Mouse (Mus musculus) ovary, postnatal 36 days (tissue): Measurements from ENCODE around the gene Tmem104.

Experiments
- DNase-seq: peaks from one replicate; pipeline ENCODE4 v3.0.0; 2022; ENCODE audit warnings: low spot score, mixed read lengths

Tmem104 gene

DNA sequence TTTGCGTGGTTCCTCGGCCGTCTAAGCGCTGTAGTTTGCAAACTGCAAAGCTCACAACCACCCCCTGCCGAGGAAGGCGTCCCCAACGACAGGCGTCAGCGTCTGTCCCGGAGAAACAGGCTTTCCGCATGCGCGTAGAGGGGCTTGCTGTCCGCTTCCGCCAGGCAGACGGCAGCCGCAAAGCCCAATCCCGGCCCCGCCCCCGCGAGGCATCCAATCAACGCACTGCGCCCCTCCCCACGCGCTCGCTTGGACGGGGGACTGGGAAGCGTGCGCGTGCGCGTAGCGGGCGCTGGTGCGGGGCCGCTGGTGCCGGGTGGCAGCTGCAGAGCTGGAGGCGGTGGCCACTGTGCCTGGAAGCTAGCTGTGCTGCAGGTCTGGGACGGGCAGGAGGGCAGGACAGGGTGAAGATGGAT is at the start of gene Tmem104:
Tmem104 (plus strand) TSS at position 264 of the 416 bp plus-strand sequence.
- DNase-seq = peak; percentile 100

DNA sequence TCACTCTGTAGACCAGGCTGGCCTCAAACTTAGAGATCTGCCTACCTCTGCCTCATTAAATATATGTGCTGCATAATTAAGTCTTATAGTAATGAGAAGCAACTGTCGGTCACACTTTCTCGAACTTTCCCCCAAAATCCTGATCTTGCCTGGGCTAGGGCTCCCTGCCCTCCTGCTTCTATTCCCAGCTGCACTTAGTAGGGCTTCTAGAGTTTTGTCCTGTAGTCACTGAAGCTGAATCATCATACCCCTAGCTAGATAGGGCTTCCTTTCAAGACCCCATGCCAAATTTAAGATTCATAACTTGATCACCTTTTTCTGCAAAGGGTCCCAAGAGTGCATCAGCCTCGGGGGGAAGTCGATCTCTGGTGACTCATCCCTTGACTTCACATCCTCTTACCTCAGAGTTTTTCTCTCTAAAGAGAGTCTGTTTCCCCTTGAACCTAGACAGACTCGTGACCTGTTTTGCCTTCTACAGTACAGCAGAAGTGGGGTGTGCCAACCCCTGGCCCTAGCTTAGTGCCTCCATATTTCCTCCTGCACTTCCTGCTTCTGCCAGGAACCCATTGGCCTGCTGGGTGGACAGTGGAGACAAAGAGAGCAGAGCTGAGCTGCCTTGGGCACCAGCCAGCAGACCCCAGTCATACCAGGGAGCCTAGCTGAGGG is 48.6 kb upstream of the Tmem104 start:
- no peak for DNase-seq

DNA sequence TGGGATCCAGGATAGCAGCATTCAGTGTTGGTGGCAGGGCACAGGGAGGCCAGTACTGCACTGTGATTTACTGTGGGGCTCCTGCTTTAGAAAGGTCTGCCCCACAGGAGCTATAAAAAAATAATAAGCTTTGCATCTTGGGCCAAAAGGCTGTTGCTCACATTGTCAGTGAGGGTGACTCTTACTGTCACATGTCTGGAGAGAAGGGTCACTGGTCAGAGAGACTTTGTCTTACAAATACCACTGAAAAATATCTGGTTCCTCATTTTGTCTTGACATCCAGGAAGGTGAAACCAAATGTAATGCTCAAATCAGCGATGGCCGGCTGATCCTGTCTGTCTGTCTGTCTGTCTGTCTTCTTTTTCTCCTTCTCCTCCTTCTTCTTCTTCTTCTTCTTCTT is 45.3 kb upstream of the Tmem104 start:
- no peak for DNase-seq

DNA sequence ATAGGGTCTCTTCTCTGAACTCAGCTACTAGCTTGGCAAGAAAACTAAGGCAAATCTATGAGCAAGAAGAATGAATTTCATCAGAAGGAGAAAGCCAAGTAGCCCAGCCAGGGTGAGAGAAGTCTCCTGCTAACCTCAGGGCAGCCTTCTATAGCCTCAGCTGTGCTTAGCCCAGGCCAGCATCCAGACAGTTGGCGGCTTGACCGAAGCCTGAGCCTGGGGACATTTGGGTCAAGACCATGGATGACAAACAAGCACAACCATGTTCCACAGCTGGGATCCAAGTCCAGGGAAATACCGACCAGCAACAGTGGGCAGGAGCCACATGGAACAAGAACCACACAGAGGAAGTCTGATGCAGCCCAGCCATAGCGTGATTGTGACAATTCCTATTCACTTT is 39.5 kb upstream of the Tmem104 start:
- no peak for DNase-seq

DNA sequence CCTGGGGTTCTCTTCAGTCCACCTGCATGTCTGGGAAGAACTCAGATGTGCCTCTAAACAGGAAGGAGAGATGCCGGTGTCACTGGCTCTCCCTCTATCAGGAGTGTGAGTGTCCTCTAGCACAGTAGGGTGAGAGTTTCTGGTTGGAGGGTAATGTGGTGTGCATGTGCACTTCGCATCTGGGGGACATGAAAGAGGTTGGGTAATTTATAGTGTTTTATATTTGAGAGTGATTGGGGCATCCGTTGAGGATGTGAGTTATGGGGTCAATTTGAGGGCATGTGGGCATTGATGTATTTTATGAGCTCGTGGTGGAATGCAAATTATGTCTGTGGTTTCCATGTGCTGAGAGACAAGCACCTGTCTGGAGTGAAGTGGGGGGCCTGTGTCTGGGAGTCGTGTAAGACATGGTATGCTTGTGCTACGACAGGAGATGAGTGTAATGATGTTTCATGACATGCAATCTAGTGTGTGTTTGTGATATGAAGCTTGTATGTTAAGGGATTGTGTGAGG is 36.5 kb upstream of the Tmem104 start:
- no peak for DNase-seq

DNA sequence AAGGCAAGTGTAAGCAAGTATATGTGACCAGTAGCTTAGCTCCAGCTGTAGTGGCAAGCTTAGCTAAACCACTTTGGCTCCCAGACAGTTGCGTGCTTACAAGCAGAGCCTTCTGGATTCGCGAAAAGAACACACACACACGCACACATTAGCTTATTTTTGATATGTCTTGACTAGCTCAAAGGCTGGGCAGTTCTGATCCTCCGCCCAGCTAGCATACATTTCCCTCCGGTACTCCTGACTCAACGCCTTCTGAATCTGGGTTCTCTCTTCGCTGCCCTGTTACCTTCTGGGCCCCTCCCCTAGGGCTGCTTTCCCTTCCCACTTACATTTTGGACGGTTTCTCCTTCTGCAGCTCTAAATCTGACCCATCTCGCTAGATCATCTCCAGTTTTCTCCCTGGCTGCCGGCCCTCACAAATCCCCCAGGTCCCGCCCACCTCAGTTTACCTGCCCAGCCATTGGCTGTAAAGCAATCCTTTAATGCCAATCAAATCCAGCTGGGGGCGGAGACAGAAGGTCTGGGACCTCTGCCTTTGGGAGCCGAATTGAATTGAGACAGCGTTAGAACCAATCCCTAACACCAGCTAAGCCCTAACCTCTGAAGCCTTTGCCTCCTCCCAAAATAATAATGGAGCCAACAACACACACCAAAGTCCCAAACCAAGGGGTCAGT is 35.4 kb upstream of the Tmem104 start:
- DNase-seq = peak; percentile 54

DNA sequence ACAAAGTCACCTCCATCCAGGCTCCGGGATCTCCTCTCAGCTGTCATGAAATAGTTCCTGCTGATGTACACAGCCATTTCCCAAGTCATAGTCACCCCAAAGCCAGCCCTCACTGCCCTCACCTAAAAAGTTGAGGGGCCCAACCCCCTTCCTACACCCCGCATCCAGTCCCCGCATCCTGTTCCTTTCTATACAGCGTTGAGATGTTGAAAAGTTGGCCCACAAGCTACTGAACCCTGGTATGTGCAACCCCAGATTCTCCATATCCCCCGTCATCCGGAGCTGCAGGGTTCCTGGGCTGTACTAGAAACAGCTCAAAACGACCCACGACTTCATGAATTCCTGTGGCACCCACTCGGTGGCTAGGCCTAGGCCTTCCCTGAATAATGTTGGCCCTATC is 34.2 kb upstream of the Tmem104 start:
- DNase-seq = no peak

DNA sequence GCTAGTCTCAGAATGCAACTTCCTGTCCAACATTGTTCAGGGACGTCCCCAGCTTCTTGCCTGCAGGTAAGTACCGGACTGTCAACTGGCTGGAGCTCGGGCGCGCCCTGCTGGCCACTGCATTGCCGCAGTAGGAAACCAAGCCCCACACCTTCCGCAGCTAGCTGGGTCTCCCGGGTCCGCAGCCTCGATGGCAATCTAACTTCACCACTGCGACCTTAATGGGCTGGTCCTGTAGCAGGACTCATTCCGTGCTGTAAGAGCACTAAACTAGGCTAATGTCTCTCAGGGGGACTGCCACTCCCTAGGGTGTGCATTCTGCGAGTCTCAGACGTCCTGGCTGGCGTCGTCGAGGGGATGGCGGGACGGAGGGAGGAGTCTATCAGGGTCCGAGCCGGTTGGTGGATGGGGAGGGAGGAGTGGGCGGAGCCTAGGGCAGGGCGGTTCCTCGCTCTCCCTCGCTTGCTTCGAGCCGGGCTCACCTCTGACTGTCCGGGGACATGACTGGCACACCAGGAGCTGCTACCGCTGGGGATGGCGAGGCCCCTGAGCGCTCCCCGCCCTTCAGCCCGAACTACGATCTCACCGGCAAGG is 33.5 kb upstream of the Tmem104 start:
- DNase-seq = peak; percentile 73

DNA sequence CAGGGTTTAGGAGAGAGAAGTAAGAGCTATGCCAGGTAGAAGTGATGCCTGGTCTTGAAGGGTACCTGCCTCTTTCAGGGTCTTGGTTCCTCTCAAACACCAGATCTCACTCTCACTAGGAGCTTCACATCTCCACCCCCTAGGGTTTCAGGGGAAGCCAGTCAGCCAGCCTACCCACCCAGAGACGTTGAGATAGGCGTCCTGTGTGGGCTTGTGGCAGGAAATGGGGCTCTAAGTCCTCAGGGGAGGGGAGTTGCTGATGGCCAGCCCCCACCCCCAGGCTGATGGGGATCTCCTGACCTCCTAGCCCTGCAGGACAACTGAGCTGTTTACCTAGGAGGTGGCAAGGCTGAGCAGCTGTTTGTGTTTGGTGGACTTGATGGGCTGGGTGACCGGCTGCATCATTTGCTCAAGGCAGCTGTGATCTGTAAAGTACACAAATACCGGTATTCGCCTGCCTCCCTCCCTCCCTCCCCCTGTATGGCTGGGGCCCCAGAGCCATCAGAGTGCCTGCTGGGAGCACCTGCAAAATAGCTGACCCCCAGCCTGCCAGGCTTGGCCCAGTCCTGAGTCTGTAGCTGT is 32.1 kb upstream of the Tmem104 start:
- no peak for DNase-seq

DNA sequence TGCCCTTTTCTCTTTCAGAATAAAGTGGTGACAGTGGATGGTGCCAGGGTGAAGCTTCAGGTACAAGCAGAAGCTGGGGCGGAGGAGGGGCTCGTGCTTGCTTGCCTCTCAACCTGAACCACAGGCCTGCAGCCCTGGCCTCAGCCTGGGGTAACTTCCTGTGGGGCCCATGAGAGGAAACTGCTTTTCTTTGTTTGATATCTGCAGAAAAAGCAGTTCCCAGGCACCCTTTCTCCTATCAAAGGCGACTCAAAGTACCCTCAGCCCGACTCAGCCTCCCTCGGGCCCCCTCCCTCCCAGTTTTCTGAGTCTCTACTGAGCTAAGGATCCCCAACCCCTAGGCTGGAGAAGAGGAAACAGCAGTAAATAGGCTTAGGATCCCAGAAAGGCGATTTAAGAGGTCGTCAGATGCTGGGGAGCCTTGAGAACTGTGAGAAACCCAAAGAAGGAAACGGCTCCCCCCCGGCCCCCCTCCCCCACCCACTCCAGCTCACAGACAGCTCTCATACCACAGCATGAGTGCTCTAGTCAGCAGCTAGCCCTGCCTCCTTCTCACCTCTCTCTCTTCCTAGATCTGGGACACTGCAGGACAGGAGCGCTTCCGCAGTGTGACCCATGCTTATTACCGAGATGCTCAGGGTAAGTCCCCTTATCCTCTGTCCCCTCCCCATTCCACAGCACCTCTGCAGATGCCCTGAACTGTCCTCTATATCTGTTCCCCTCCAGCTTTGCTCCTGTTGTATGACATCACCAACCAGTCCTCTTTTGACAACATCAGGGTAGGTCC is 29.2 kb upstream of the Tmem104 start:
- DNase-seq = no peak

DNA sequence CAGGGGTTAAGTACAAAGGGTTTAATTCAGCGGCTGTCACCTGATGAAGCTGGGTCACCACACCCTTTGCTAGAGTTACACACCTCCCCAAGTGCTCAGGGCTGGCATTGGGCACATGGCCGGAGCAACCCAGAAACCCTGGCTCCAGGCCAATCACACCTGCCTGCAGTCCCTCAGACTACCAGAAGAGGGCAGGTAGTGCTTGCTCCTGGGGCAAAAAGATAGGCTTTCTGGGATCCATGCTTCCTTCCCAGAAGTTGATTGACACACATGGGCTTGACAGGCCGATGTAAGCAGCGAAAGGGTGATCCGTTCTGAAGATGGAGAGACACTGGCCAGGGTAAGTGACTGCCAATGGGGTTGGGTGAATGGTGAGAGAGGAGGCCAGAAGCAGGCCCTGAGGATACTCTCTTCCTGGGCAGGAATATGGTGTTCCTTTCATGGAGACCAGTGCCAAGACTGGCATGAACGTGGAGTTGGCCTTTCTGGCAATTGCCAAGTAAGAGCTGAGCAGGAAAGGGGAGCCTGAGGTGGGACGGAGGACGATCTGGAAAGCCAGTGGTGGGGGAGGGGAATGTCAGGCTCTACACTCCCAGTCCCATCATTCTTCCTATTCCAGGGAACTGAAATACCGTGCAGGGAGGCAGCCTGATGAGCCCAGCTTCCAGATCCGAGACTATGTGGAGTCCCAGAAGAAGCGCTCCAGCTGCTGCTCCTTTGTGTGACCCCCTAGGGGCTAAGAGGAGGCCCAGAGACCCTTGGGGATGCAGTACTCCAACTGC is 27.1 kb upstream of the Tmem104 start:
- peak; percentile 78 for DNase-seq

DNA sequence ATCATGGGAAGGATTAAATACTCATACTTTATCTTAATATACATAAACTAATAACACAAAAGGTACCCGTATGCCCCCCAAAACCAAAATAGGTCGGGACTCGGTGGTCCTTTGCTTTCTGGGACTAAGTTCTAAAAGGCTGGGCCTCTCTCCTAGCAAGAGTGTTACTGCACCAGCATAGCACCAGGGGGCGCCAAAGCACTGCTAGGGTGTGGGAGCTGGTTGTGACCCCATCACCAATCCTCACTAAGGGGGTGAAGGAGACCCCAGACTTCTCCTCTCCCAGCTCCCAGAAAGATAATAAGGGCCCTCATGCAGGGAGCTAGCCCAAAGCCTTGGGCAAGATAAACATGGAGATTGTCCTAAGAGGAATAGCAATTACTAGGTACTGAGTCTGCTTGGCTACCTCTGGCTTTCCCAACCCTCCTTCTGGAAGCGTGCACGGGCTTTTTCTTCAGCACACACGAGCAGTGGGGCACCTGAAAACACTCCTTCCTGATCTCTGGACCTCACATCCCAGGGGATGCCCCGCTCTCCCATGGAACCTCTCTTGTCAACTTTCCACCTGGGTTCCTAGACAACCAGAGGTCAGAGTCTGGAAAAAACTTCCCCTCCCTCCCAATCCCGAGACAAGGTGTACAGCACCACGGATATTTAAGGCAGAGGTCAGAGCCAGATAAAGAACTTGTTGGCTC is 26.3 kb upstream of the Tmem104 start:
- peak; percentile 75 for DNase-seq

DNA sequence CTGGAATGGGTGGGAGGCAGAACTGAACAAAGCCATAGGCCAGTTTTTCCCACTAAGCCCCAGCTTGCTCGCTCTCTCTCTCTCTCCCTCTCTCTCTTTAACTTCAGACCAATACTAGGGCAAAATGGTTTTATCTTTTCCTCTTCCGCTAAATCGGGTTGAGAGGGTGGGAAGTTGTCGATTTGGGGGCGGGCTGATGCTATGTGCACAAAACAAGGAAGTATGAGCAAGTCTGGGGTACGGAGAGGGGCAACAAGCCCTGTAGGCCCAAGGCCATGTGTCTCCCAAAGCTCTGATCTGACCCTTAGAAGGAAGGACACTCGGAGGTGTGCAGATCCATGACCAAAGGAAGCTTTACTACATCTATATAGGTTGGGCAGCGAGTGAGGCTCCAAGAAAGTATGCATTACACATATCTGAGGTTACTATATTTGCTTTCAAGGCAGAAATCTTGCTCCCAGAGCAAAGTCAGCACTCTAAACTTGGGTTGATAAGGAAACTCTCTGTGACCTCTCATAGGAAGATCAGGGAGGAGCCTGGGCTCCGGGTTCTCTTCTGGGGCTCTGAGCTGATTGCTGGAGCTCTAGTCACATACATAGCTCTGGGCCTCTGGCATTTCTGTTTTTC is 25.6 kb upstream of the Tmem104 start:
- no peak for DNase-seq

DNA sequence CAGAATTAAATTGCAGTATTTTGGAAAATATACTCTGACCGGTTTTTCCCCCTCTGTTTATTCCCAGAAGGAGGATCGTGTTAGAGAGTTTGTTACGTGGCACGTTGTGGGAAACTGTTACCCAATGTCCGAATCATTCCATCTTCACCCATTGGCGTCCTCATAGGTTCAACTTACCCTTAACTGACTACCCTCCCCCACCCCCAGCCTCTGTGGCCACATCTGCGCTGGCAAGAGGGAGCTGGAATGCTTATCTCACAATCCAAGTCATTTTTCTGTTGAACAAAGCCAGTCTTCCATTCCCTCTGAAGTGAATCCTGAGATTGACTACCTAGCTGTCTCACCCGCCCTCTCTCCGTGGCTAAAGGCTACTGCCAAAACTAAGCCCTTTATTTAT is 25.1 kb upstream of the Tmem104 start:
- no peak for DNase-seq

DNA sequence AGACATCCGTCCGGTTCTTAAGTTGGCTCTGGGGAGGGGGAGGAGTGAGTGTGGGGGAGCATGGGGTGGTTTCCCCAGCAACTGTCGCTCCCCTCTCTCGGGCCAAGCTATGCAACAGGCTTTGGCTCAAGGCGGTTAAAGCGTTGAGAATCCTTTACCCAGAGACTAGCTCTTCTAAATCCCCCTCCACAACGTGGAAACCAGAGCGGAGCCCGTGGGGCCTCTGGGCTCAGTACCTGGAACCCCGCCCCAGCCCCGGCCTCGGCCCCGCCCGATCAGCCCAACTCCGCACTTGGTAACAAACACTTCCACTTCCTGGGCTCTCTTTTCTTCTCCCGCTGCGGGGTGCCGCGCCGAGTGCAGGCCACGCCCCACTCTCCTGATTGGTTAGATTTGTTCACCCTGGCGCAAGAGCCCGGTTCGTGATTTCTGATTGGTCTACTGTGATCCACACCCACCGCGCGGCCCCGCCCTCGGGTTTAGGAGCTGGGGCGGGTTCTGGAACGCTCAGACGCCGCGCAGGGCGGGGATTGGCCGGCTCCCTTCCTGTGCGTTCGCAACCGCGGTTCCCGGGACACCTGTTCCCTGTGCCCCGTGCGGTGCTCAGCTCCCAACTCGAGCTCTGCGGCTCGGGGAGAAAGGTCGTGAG is 24.3 kb upstream of the Tmem104 start, which contains the start of gene Slc9a3r1:
Slc9a3r1 (plus strand) TSS at position 510 of the 649 bp plus-strand sequence.
- peak; percentile 98 for DNase-seq

DNA sequence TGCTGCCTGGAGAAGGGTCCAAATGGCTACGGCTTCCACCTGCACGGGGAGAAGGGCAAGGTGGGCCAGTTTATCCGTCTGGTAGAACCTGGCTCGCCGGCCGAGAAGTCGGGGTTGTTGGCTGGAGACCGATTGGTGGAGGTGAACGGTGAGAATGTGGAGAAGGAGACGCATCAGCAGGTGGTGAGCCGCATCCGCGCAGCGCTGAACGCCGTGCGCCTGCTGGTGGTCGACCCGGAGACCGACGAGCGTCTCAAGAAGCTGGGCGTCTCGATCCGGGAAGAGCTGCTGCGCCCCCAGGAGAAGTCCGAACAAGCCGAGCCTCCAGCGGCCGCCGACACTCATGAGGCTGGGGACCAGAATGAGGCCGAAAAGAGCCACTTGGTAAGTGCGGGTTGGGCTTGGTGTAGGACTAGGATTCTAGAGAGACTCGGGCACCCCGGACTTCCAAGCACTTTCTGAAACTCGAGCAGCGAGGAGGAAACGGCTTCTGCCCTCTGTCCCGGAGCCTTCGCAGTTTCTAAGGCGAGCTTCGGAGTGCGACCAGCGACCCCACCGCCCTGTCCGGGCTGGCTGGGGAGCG is 23.6 kb upstream of the Tmem104 start:
- DNase-seq = no peak

DNA sequence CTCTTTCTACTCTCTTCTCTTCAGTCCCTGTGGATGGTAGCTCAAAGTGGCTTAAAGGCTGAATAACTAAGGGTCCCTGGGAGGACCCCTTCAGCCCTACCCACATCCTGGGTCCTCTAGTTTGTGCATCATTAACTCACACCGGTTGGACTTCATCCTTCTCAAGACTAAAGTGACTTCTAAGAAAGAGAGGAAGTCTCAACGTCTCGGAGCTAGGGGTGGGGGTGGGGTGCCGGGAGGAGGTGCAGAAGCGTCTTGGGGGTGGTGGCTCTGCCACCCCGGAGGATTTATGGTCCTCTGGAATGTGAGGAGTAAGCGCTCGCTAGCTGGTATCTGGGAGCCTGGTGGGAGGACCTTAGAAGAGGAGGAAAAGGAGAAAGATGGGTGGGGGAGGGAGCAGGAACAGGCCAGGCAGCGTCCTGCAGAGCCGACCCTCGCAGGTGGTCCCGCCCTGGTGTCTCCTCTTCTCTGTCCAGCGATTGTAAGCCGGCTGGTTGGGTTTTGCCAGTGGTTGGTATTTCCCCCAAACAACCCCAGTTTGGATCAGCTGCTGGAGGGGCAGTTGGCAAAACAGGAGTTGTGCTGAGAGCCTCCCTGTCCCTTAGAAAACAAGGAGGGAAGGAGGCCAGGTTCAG is 22.8 kb upstream of the Tmem104 start:
- DNase-seq = no peak

DNA sequence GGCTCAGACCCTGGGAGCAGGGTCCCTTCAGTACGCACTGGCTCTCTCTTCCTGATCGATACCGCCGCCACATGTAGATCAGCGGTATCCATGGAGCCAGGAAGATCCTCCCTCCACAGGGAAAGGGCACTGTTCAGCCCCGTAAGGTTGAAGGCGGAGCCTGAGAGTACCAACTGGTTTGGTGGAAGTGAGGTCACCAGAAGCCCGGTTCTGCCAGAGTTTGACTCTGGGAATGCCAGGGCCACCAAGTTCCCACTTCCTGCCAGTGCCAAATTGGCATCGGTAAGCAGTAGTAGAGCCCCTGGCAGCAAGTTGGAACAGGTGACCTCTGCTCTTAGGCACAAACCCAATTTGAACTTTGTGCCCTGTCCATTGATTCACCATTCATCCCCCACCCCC is 22.3 kb upstream of the Tmem104 start:
- DNase-seq = no peak

DNA sequence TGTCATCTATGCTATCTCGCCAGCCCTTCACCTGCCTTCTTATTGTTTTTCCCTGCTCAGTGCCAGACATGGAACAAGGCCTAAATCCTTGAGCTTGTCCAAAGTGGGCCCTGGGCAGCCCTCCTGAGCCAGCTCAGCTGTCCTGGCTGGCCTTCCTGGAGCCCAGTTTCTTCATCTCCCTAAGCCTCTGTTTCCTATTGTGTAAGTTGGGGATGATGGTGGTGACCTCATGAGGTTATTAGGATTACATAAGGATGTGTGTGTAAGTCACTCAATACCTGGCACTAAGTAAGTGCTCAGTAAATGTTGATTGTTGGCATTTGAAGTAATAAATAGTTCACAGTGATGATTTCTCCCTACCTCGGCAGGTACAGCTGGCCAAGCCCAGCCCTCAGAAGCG is 20.5 kb upstream of the Tmem104 start:
- no peak for DNase-seq
